Mouse (Mus musculus) liver, adult 2 months (tissue): ENCODE data around the gene Ccsap.

Experiments
- CTCF ChIP-seq: fragments of 200-500 bp; IDR thresholded peaks from 2 replicates; pipeline ENCODE4 v1.5.1; 2011; ENCODE audit warnings: low read depth, low read length, control low read depth
- POLR2A ChIP-seq: fragments of 200-500 bp; IDR thresholded peaks from 2 replicates; pipeline ENCODE4 v1.6.1; 2011; ENCODE audit warnings: low read length, control low read depth; ENCODE audit not compliant: insufficient read depth; ENCODE audit errors: extremely low read depth

GRCm38 (mm10) chr8:123898576-123898975 lies 38.6 kb upstream of the Ccsap start:
- no peak for TF ChIP-seq CTCF
- no peak for TF ChIP-seq POLR2A
